In the genomic region with DNA sequence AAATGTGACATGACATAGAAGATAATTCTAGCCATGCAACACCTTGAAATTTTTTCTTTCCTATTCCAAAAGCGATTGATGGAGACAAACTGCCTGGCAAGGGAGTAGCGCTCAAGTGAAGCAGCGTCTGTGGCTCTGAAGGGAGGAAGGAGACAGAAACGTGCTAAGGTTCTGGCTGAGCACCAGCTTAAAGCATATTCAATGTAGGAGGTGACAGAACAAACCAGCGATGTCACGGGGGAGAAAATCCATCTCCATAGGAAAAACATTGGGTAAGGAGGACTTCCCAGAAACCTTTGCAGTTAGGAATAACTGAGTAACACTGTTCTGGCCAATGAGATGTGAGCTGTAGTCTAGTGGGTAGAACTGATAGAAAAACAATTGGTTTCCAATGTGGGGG, we compare ENCODE assay signal across 26 mouse cellular contexts. TPM values are rescaled to one million over a fixed set of nuclear protein-coding genes. Genes with fewer than 3 reads are reported as not detected.
DNase-seq lines count a peak whose midpoint lies in the region; TF ChIP-seq lines count a peak whose summit lies in the region.
"Had no signal": no experiment of that assay in that cellular context is flagged by ENCODE, and none has a peak within 500 bp of the region (broad histone marks: within the 10 kb centered on the region; RNA-seq: fewer than 3 reads in every experiment).

No protein-coding gene starts in this region.

- no peaks in the 10 kb centered on the region for H3K9me3 ChIP-seq in heart, embryonic 10.5 days
- H3K9me3 ChIP-seq: midbrain, embryonic 15.5 days; neural tube, embryonic 12.5 days had no signal

- intact Hi-C loops in left cerebral cortex, postnatal 14 days (cut with DNase I), result no loop called here

- TF ChIP-seq CTCF in cortical plate, adult 2 months (IDR thresholded peaks at IDR 0.05; ENCODE audit: extremely low read depth, insufficient read depth, low read length), result no peak

- H3K4me3 ChIP-seq in heart, embryonic 10.5 days, result no peak overlapping the region
- no peak overlapping the region for H3K4me3 ChIP-seq in cortical plate, adult 2 months (ENCODE audit: insufficient read depth, low read length)
- H3K4me3 ChIP-seq: embryonic facial prominence, embryonic 12.5 days; heart, embryonic 13.5 days; megakaryocyte, embryonic 14.5 days; midbrain, embryonic 15.5 days; neural tube, embryonic 12.5 days had no signal

- whole genome bisulfite sequencing in heart, embryonic 10.5 days, result 78% methylated on average over 6 of the region's 6 CpGs

- no peaks in the 10 kb centered on the region for H3K27me3 ChIP-seq in heart, embryonic 10.5 days (ENCODE audit: insufficient read depth, poor library complexity, severe bottlenecking)
- H3K27me3 ChIP-seq: embryonic facial prominence, embryonic 12.5 days; heart, embryonic 13.5 days; midbrain, embryonic 15.5 days; neural tube, embryonic 12.5 days had no signal

- no peaks in the 10 kb centered on the region for H3K36me3 ChIP-seq in heart, embryonic 10.5 days
- H3K36me3 ChIP-seq: embryonic facial prominence, embryonic 12.5 days; heart, embryonic 13.5 days; midbrain, embryonic 15.5 days; neural tube, embryonic 12.5 days had no signal

- TF ChIP-seq POLR2A in cortical plate, adult 2 months (IDR thresholded peaks at IDR 0.05; ENCODE audit: extremely low read depth, insufficient read depth, low read length), result 0 out of 2 replicates have a peak, but pooled peaks have one; percentile 15

- peak; percentile 45 for DNase-seq in heart, embryonic 10.5 days (ENCODE audit: low spot score)
- no peak for DNase-seq in heart, adult 11 months
- peak; percentile 59 to 83 for DNase-seq in left cerebral cortex, postnatal 14 days (ENCODE audit: low spot score in 2 of 2)
- DNase-seq in right cerebral cortex, postnatal 25 days, result peak; percentile 29
- DNase-seq in cerebellum, adult 11-12 months, result no peak
- no peak for DNase-seq in adrenal gland, postnatal 14 days
- DNase-seq: adrenal gland, postnatal 36 days; cerebellum, adult 11 months; cerebellum, postnatal 14 days; forebrain, postnatal 0 days; gastrocnemius, postnatal 10 days; heart, adult 18-20 months; heart, postnatal 14 days; kidney, adult 11 months; layer of hippocampus, postnatal 36 days; lung, embryonic 14.5 days; lung, postnatal 36 days; spleen, adult 18-20 months had no signal

- no peaks in the 10 kb centered on the region for H3K4me1 ChIP-seq in heart, embryonic 10.5 days
- H3K4me1 ChIP-seq in cortical plate, adult 2 months (ENCODE audit: control insufficient read depth, insufficient read depth, low read length), result no peaks in the 10 kb centered on the region; the same call in 1 of the 2 replicates
- H3K4me1 ChIP-seq: embryonic facial prominence, embryonic 12.5 days; heart, embryonic 13.5 days; megakaryocyte, embryonic 14.5 days; midbrain, embryonic 15.5 days; neural tube, embryonic 12.5 days had no signal

- H3K27ac ChIP-seq in heart, embryonic 10.5 days, result no peak overlapping the region
- H3K27ac ChIP-seq in cortical plate, adult 2 months (ENCODE audit: insufficient read depth, low read length), result no peak overlapping the region
- H3K27ac ChIP-seq: embryonic facial prominence, embryonic 12.5 days; heart, embryonic 13.5 days; kidney, postnatal 0 days; liver, embryonic 14.5 days; midbrain, embryonic 15.5 days; neural tube, embryonic 12.5 days had no signal

RNA-seq across cellular contexts. Expression of a gene that starts 26.1 kb away (rescaled TPM):
- 18.4 and 19.2 TPM in 2 replicates for polyA plus RNA-seq in heart, embryonic 10.5 days (2016; fragmentation: Nextera tagmentation; extraction: Ambion mirVana)
- 48.9 and 50.8 TPM in 2 replicates for polyA plus RNA-seq in cortical plate, adult 2 months (2012; rRNA removed)
- total RNA-seq in left cerebral cortex, postnatal 14 days (2021), result 10 to 100 TPM; 65.2 to 71.2 TPM
- total RNA-seq in adrenal gland, postnatal 14 days (2021), result 38.6 and 42.1 TPM in 2 replicates

Comparison
In these comparisons a context has a peak if more than half of its experiments do, and no peak if none do; other contexts are left out.
1. DNase-seq: peak in heart, embryonic 10.5 days (single experiment), left cerebral cortex, postnatal 14 days (2 of 2) and right cerebral cortex, postnatal 25 days (single experiment); none in heart, adult 11 months (single experiment), cerebellum, adult 11-12 months (single experiment) and adrenal gland, postnatal 14 days (single experiment).